Mouse (Mus musculus) C3H10T1/2 (cell line): ENCODE results near the gene Cyp2t4. TPM values are rescaled to one million over a fixed set of nuclear protein-coding genes. Genes with fewer than 3 reads are reported as not detected.

Experiments used
- polyA plus RNA-seq, 2 experiments: library from polyadenylated mRNA; unstranded; fragments of >200 nt; fragmentation: generic; extraction: Trizol; gene quantifications; one replicate each; pipeline ENCODE4 v1.2.1; 2012; ENCODE audit warnings: missing spikeins in 2 of 2

Gene Cyp2t4
- polyA plus RNA-seq: under 1 TPM; 0.01 to 0.05 TPM

DNA sequence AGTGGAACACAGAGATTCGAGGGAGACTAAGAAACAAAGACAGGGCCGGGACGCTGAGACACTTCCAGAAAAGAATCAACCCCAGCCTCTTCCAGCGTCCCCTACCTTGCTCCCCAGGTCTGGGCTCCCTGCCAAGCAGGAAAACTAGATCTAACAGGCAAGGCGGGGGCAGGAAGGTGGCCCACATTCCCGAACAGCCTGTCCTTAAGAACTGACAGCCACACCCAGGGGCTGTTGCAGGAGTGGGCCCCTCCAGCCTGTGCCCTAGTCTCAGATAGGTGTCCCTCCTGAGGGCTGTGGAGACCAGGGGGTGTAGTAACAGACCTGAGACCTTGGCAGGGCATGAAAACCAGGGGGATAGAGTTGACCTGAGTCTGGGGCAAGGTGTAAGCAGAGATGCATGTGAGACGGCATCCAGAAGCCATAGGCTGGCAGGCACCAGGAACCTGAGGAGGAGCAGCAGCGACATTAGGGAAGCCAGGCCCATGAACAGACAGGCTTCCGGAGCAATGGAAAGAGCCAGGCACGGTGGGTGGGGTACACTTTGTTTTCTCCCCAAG, at the start of gene Cyp2t4:
Gene Cyp2t4 (plus strand): TSS at position 510 of the 560 bp plus-strand sequence.

DNA sequence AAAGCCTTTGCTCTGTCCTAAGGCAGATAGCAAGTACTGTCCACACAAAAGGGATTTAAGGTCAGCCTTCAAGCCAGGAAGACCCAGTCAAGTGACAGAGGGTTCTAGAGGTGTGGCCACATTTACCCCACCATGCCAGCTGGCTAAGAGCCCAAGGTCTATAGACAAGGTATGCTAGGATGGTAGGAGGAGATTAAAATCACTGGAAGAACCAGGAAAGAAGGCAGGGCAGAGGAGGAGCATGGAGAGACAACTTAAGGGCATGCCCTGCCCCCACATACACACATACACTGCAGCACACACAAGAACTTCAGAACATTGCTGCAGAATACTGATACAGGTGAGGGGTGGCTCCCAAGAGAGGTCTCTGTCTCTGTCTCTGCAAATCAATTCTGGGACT, 33.8 kb upstream of the Cyp2t4 start, which contains the start of gene Cyp2f2:
Gene Cyp2f2 (plus strand): TSS at position 234 of the 400 bp plus-strand sequence.

GRCm38 (mm10) chr7:27166614-27167474, 13.3 kb downstream of the Cyp2t4 start, which contains the start of gene Egln2:
Gene Egln2 (minus strand): TSS chr7:27166802.

DNA sequence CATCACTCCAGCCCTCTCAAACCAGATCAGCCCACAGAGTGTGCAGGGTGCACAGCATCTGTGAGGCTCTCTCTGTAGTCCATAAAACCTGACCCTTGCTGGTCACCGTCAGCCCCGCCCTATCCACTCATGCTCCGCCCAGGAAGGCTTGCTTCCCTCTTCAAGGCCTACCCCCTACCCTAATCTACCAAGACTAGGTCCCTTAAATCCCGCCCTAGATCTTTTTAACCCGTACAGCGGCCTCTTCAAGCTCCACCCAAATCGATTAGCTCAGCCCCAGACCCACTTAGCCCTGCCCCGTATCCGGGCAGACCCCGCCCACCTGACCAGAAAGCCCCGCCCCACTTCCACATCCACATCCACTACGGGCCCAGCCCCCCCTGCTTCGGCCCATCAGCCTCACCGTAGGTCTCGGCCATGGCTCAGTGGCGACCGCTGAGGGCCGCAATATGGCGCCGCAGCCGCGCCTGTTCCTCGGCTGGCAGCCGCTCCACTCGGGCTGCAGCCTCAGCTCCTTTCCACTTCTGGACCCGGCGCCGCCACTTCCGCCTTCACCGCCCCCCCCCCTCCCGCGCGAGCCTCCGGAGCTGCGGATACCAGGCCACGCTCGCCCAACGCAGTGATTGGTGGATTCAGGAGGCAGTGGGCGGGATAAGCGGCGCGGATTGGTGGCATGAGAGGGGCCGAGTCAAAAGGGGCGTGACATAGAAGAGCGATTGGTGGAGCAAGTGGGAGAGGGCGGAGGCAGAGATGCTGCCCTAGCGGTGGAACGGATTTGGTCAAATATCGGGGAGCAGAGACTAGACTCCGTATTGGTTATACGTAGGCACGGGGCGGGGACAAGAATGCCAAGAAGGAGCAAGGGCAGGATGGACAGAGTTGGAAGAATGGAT, 25.1 kb downstream of the Cyp2t4 start, which contains the start of gene Rab4b:
Gene Rab4b (minus strand): TSS at position 573 of the 893 bp plus-strand sequence.

DNA sequence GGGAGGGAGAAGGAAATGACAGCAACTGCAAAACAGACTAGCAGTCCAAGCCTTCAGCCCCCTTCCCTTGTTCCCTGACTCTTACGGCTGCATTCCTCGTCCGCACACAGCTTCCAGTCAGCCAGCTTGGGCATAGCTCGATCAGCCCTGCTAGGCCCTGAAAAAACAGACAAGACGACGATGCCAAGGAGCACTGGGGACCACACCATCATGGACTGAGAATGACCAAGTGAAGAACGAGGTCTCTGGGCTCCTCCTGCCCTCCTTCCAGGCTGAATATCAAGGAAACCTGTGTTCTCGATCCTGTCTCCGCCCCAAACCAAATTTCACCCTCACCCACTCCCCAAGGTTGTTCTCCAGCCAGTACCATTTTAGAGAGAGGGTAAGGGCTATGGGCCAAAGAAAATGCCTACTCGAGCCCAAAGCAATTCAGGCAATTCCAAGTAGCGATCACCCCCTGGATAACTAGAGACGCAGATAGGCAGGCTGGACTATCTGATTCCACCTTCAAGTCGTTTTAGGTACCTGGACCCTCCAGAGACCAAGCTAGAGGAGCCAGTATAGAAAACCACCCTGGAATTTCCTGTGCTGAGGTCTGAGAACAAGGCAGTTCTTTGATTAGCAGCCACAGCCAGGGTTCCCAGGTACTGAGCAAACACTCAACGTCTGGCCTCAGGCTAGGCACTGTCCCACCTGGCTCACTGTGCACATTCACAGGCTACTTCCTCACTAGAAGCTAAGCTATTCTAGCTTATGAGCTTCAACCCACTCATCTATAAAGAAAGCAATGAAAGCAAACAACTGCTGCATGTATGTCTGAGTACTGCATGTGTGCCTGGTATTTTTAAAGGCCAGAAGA, 27.6 kb downstream of the Cyp2t4 start, which contains the start of the genes Gm21983 and Mia:
Gene Gm21983 (minus strand): TSS at position 250 of the 859 bp plus-strand sequence.
Gene Mia (minus strand): TSS at position 321 of the 859 bp plus-strand sequence.

DNA sequence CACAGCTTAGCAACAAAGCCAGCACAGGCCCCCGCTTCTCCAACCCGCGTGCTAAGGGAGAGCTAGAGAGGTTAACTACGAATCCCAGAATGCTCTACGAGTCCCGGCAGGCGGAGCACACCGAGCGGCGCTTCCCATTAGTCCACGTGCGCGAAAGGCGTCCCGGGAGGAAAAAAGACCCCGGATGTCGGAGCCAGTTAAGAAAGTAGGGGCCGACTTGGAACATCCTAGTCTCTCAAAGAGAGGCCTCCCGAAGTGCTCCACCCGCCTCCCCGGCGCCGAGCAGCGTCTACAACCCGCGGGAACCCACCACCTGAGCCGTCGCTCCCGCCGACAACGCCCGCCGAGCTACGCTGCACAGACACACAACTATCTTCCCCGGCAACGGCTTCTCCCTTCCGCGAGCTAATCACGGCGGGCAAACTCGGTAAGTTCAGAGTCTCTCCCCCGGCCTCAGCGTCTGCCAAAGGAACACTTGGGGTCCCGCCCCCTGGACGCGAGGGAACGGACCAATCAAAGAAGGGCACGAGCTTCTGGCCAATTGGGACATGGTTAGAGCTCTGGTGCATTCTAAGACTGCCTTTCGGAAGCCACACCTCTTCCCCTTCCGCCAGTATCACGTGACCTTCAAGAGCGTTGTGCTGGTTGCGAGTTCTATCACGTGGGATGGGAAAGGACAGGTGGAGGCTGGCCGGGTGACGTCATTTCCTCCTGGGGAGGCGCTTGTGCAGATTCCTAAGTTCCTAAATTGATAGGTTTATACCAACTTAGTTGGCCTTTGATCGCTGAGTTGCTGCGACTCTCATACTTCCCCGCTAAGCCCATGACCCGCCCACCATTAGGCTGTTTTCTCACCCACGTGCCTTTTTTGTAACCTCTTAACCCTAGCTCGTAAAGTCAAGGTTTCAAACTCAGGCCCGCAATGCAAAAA, 42.4 kb downstream of the Cyp2t4 start, which contains the start of the genes BC024978 and Snrpa:
Gene BC024978 (plus strand): TSS at position 101 of the 931 bp plus-strand sequence.
Gene Snrpa (minus strand): TSS at position 591 of the 931 bp plus-strand sequence.

Other genes with a start within 250 kb of the Cyp2t4 start
- not detected for gene Cyp2a22, start 214.3 kb upstream of the Cyp2t4 start, polyA plus RNA-seq
- not detected for gene Cyp2a12, start 124.6 kb upstream of the Cyp2t4 start, polyA plus RNA-seq
- gene Cyp2f2, start 33.8 kb upstream of the Cyp2t4 start, polyA plus RNA-seq: 1 to 10 TPM in 1 of 2 experiments, not detected in 1; 1.8 TPM
- gene Egln2, start 13.1 kb downstream of the Cyp2t4 start, polyA plus RNA-seq: 10 to 100 TPM; 77.1 to 78.6 TPM
- 10 to 100 TPM; 68.8 to 81.2 TPM for gene Rab4b, start 25.2 kb downstream of the Cyp2t4 start, polyA plus RNA-seq
- gene Gm21983, start 27.4 kb downstream of the Cyp2t4 start, polyA plus RNA-seq: under 1 TPM in 1 of 2 experiments, not detected in 1; 0.04 TPM
- 1 to 10 TPM in 1 of 2 experiments, under 1 TPM in 1; 0.11 to 1.2 TPM for gene Mia, start 27.4 kb downstream of the Cyp2t4 start, polyA plus RNA-seq
- gene BC024978, start 42.1 kb downstream of the Cyp2t4 start, polyA plus RNA-seq: 1 to 10 TPM; 2.5 to 4.6 TPM
- gene Snrpa, start 42.6 kb downstream of the Cyp2t4 start, polyA plus RNA-seq: 100 to 1,000 TPM; 218 to 321 TPM
- gene Itpkc, start 74.9 kb downstream of the Cyp2t4 start, polyA plus RNA-seq: 1 to 10 TPM; 2.4 to 7.4 TPM
- gene Coq8b, start 79.3 kb downstream of the Cyp2t4 start, polyA plus RNA-seq: 10 to 100 TPM; 14.4 to 20.7 TPM
- gene Numbl, start 104.7 kb downstream of the Cyp2t4 start, polyA plus RNA-seq: 10 to 100 TPM in 1 of 2 experiments, 1 to 10 TPM in 1; 6.9 to 33.6 TPM
- gene Ltbp4, start 184.0 kb downstream of the Cyp2t4 start, polyA plus RNA-seq: 10 to 100 TPM in 1 of 2 experiments, under 1 TPM in 1; 0.42 to 10.0 TPM
- 10 to 100 TPM; 23.0 to 28.8 TPM for gene Shkbp1, start 202.3 kb downstream of the Cyp2t4 start, polyA plus RNA-seq
- gene Gm20479, start 203.7 kb downstream of the Cyp2t4 start, polyA plus RNA-seq: not detected